Mouse (Mus musculus) forebrain, embryonic 13.5 days (tissue): ENCODE results near the gene Oxct1. TPM values are rescaled to one million over a fixed set of nuclear protein-coding genes. Genes with fewer than 3 reads are reported as not detected.

Experiments used
- ATAC-seq: fragments of 200-750 bp; cut with Nextera tagmentation; 2 replicates; pipeline ENCODE4 v1.8.0; 2017
- H3K27ac ChIP-seq: fragments of 300-500 bp; sonication (generic); 2 replicates; pipeline ENCODE4 v1.5.1; 2015; ENCODE audit warnings: inconsistent platforms, mild to moderate bottlenecking, moderate library complexity
- H3K27me3 ChIP-seq: fragments of 300-500 bp; sonication (generic); 2 replicates; pipeline ENCODE4 v1.6.1; 2015; ENCODE audit warnings: mild to moderate bottlenecking, inconsistent platforms
- H3K36me3 ChIP-seq: fragments of 300-500 bp; sonication (generic); 2 replicates; pipeline ENCODE4 v1.6.1; 2015; ENCODE audit warnings: mild to moderate bottlenecking, inconsistent platforms; ENCODE audit not compliant: poor library complexity, severe bottlenecking
- H3K4me1 ChIP-seq: fragments of 300-500 bp; sonication (generic); 2 replicates; pipeline ENCODE4 v1.6.1; 2015; ENCODE audit warnings: inconsistent platforms
- H3K4me2 ChIP-seq: fragments of 300-500 bp; sonication (generic); 2 replicates; pipeline ENCODE4 v1.6.1; 2015; ENCODE audit warnings: inconsistent platforms, mild to moderate bottlenecking, moderate library complexity
- H3K4me3 ChIP-seq: fragments of 300-500 bp; sonication (generic); 2 replicates; pipeline ENCODE4 v1.5.1; 2015; ENCODE audit warnings: mild to moderate bottlenecking, inconsistent platforms
- H3K9ac ChIP-seq: fragments of 300-500 bp; sonication (generic); 2 replicates; pipeline ENCODE4 v1.6.1; 2015; ENCODE audit warnings: mild to moderate bottlenecking, inconsistent platforms
- H3K9me3 ChIP-seq: fragments of 300-500 bp; sonication (generic); replicated peaks from 2 replicates; pipeline ENCODE4 v1.6.1; 2016; ENCODE audit warnings: inconsistent platforms
- WGBS: fragments of 180-500 bp; shearing (Covaris S2); methylation state at CpG from one replicate; pipeline ENCODE4 v1.1.7; 2015; 5-methylcytosine and 5-hydroxymethylcytosine counted together
- polyA plus RNA-seq: library from polyadenylated mRNA; unstranded; fragments of >200 nt; fragmentation: Nextera tagmentation; extraction: Ambion mirVana; gene quantifications from 2 replicates; pipeline ENCODE4 v1.2.1, GENCODE M21; 2015

Oxct1 gene
- polyA plus RNA-seq, 1 experiment from 2014 or later: 249 TPM

GRCm38 (mm10) chr15:4148649-4149389 is 122.6 kb downstream of the Oxct1 start:
- no peak overlapping the region for H3K27ac ChIP-seq
- H3K36me3 ChIP-seq: peaks cover 30% of the 10 kb centered on the region
- H3K4me1 ChIP-seq: 0 out of 2 replicates have a peak, but pooled peaks cover 4% of the 10 kb centered on the region
- H3K27me3 ChIP-seq: no peaks in the 10 kb centered on the region
- H3K4me3 ChIP-seq: no peak overlapping the region
- H3K4me2 ChIP-seq: no peak overlapping the region
- peak; percentile 43; the same call in 1 of the 2 replicates for ATAC-seq
- no peak overlapping the region for H3K9ac ChIP-seq
- 79% methylated on average over 8 of the region's 8 CpGs for whole genome bisulfite sequencing
- H3K9me3 ChIP-seq: no peaks in the 10 kb centered on the region

- Histone ChIP-seq H3K36me3 (peaks cover 27% of the 10 kb centered on the region), H3K4me1 (no peaks in the 10 kb centered on the region), H3K27me3 (no peaks in the 10 kb centered on the region), H3K9ac (no peak overlapping the region), H3K9me3 (no peaks in the 10 kb centered on the region), H3K4me3 (no peak overlapping the region), H3K4me2 (no peak overlapping the region), H3K27ac (no peak overlapping the region)
- ATAC-seq: no peak
- 87% methylated on average over 4 of the region's 4 CpGs for WGBS
Measured at GRCm38 (mm10) chr15:4154646-4155045, 128.5 kb downstream of the Oxct1 start.

- H3K27ac ChIP-seq: no peak overlapping the region
- ATAC-seq: no peak
- WGBS: 81% methylated on average over 2 of the region's 2 CpGs
- H3K4me1 ChIP-seq: no peaks in the 10 kb centered on the region
- no peaks in the 10 kb centered on the region for H3K9me3 ChIP-seq
- H3K4me3 ChIP-seq: no peak overlapping the region
- no peaks in the 10 kb centered on the region for H3K27me3 ChIP-seq
- no peak overlapping the region for H3K4me2 ChIP-seq
- no peaks in the 10 kb centered on the region for H3K36me3 ChIP-seq
- H3K9ac ChIP-seq: no peak overlapping the region
Measured at GRCm38 (mm10) chr15:4167946-4168345, 141.8 kb downstream of the Oxct1 start.

GRCm38 (mm10) chr15:4171600-4171999 is 145.4 kb downstream of the Oxct1 start:
- no peak overlapping the region for H3K4me2 ChIP-seq
- no peaks in the 10 kb centered on the region for H3K4me1 ChIP-seq
- no peak overlapping the region for H3K9ac ChIP-seq
- no peak overlapping the region for H3K27ac ChIP-seq
- no peak for ATAC-seq
- H3K4me3 ChIP-seq: no peak overlapping the region
- H3K27me3 ChIP-seq: no peaks in the 10 kb centered on the region
- H3K9me3 ChIP-seq: no peaks in the 10 kb centered on the region
- no peaks in the 10 kb centered on the region for H3K36me3 ChIP-seq
- 77% methylated on average over 2 of the region's 2 CpGs for WGBS

GRCm38 (mm10) chr15:4197913-4198312 is 171.7 kb downstream of the Oxct1 start:
- no peaks in the 10 kb centered on the region for H3K36me3 ChIP-seq
- H3K27ac ChIP-seq: no peak overlapping the region
- no peaks in the 10 kb centered on the region for H3K4me1 ChIP-seq
- H3K9ac ChIP-seq: no peak overlapping the region
- no peak overlapping the region for H3K4me2 ChIP-seq
- no peaks in the 10 kb centered on the region for H3K9me3 ChIP-seq
- H3K27me3 ChIP-seq: no peaks in the 10 kb centered on the region
- H3K4me3 ChIP-seq: no peak overlapping the region
- ATAC-seq: no peak

Other genes with a start within 250 kb of the Oxct1 start
- 6.5 and 6.9 TPM in 2 replicates for gene Fbxo4, start 46.8 kb upstream of the Oxct1 start, polyA plus RNA-seq
- gene AW549877, start 30.6 kb upstream of the Oxct1 start, polyA plus RNA-seq: 36.6 and 40.4 TPM in 2 replicates